Mouse (Mus musculus): ENCODE measurements around the gene Fam168a. TPM values are rescaled to one million over a fixed set of nuclear protein-coding genes. Genes with fewer than 3 reads are reported as not detected.

Gene Fam168a
- polyA plus RNA-seq, 1 experiment: 127 TPM

GRCm38 (mm10) chr7:100839632-100840402 is 133.4 kb downstream of the Fam168a start:
- Histone ChIP-seq H3K4me3 (replicated peaks; ENCODE audit: insufficient read depth, low read depth, low read length) (no peak overlapping the region), H3K27ac (ENCODE audit: insufficient read depth, low read length) (no peak overlapping the region), H3K4me1 (ENCODE audit: control insufficient read depth, insufficient read depth, low read length) (peaks cover 17% of the 10 kb centered on the region; the same call in 1 of the 2 replicates), H3K27me3 (ENCODE audit: control insufficient read depth, insufficient read depth, low read length) (no peaks in the 10 kb centered on the region)
- DNase-seq: peak; percentile 58 to 71
- 17% methylated on average over 6 of the region's 6 CpGs for WGBS
- TF ChIP-seq CTCF (IDR thresholded peaks at IDR 0.05; ENCODE audit: borderline replicate concordance, insufficient read depth, low read depth, low read length): no peak
- TF ChIP-seq POLR2A (IDR thresholded peaks at IDR 0.05; ENCODE audit: borderline replicate concordance, insufficient read depth, low read length): no peak

GRCm38 (mm10) chr7:100840906-100841305 is 134.5 kb downstream of the Fam168a start:
- DNase-seq: no peak
- Histone ChIP-seq H3K27ac (ENCODE audit: insufficient read depth, low read length) (no peak overlapping the region), H3K4me3 (replicated peaks; ENCODE audit: insufficient read depth, low read depth, low read length) (no peak overlapping the region), H3K27me3 (ENCODE audit: control insufficient read depth, insufficient read depth, low read length) (no peaks in the 10 kb centered on the region), H3K4me1 (ENCODE audit: control insufficient read depth, insufficient read depth, low read length) (peaks cover 17% of the 10 kb centered on the region; the same call in 1 of the 2 replicates)
- WGBS: 100% methylated on average over 1 of the region's 1 CpGs
- TF ChIP-seq CTCF (IDR thresholded peaks at IDR 0.05; ENCODE audit: borderline replicate concordance, insufficient read depth, low read depth, low read length) (no peak), POLR2A (IDR thresholded peaks at IDR 0.05; ENCODE audit: borderline replicate concordance, insufficient read depth, low read length) (no peak)

GRCm38 (mm10) chr7:100841608-100842007 is 135.2 kb downstream of the Fam168a start:
- WGBS: 92% methylated on average over 6 of the region's 6 CpGs
- Histone ChIP-seq H3K4me1 (ENCODE audit: control insufficient read depth, insufficient read depth, low read length) (peaks cover 17% of the 10 kb centered on the region; the same call in 1 of the 2 replicates), H3K27me3 (ENCODE audit: control insufficient read depth, insufficient read depth, low read length) (no peaks in the 10 kb centered on the region), H3K4me3 (replicated peaks; ENCODE audit: insufficient read depth, low read depth, low read length) (no peak overlapping the region), H3K27ac (ENCODE audit: insufficient read depth, low read length) (no peak overlapping the region)
- no peak for DNase-seq
- no peak for TF ChIP-seq CTCF (IDR thresholded peaks at IDR 0.05; ENCODE audit: borderline replicate concordance, insufficient read depth, low read depth, low read length)
- no peak for TF ChIP-seq POLR2A (IDR thresholded peaks at IDR 0.05; ENCODE audit: borderline replicate concordance, insufficient read depth, low read length)

- Histone ChIP-seq H3K4me1 (ENCODE audit: control insufficient read depth, insufficient read depth, low read length) (peaks cover 17% of the 10 kb centered on the region; the same call in 1 of the 2 replicates), H3K4me3 (replicated peaks; ENCODE audit: insufficient read depth, low read depth, low read length) (no peak overlapping the region), H3K27ac (ENCODE audit: insufficient read depth, low read length) (no peak overlapping the region), H3K27me3 (ENCODE audit: control insufficient read depth, insufficient read depth, low read length) (no peaks in the 10 kb centered on the region)
- TF ChIP-seq POLR2A (IDR thresholded peaks at IDR 0.05; ENCODE audit: borderline replicate concordance, insufficient read depth, low read length) (no peak), CTCF (IDR thresholded peaks at IDR 0.05; ENCODE audit: borderline replicate concordance, insufficient read depth, low read depth, low read length) (no peak)
- 79% methylated on average over 5 of the region's 5 CpGs for WGBS
- DNase-seq: no peak
These were observed 135.7 kb downstream of the Fam168a start for GRCm38 (mm10) chr7:100842175-100842574.

GRCm38 (mm10) chr7:100843866-100844265 is 137.4 kb downstream of the Fam168a start:
- TF ChIP-seq CTCF (IDR thresholded peaks at IDR 0.05; ENCODE audit: borderline replicate concordance, insufficient read depth, low read depth, low read length) (no peak), POLR2A (IDR thresholded peaks at IDR 0.05; ENCODE audit: borderline replicate concordance, insufficient read depth, low read length) (no peak)
- 92% methylated on average over 2 of the region's 2 CpGs for WGBS
- no peak overlapping the region for H3K27ac ChIP-seq (ENCODE audit: insufficient read depth, low read length)

GRCm38 (mm10) chr7:100844385-100845025 is 138.1 kb downstream of the Fam168a start:
- DNase-seq: no peak
- WGBS: 45% methylated on average over 2 of the region's 2 CpGs
- TF ChIP-seq POLR2A (IDR thresholded peaks at IDR 0.05; ENCODE audit: borderline replicate concordance, insufficient read depth, low read length) (no peak), CTCF (IDR thresholded peaks at IDR 0.05; ENCODE audit: borderline replicate concordance, insufficient read depth, low read depth, low read length) (no peak)

More at GRCm38 (mm10) chr7:100843866-100844265, 137.4 kb downstream of the Fam168a start:
- DNase-seq: no peak
- Histone ChIP-seq H3K27me3 (ENCODE audit: control insufficient read depth, insufficient read depth, low read length) (no peaks in the 10 kb centered on the region), H3K4me3 (replicated peaks; ENCODE audit: insufficient read depth, low read depth, low read length) (no peak overlapping the region), H3K4me1 (ENCODE audit: control insufficient read depth, insufficient read depth, low read length) (peaks cover 9% of the 10 kb centered on the region; the same call in 1 of the 2 replicates)

GRCm38 (mm10) chr7:100845026-100845400 is 138.6 kb downstream of the Fam168a start:
- no peak overlapping the region for H3K27ac ChIP-seq (ENCODE audit: insufficient read depth, low read length)
- no peak overlapping the region for H3K4me3 ChIP-seq (replicated peaks; ENCODE audit: insufficient read depth, low read depth, low read length)
- no peak for DNase-seq
- TF ChIP-seq CTCF (IDR thresholded peaks at IDR 0.05; ENCODE audit: borderline replicate concordance, insufficient read depth, low read depth, low read length) (no peak), POLR2A (IDR thresholded peaks at IDR 0.05; ENCODE audit: borderline replicate concordance, insufficient read depth, low read length) (no peak)
- H3K4me1 ChIP-seq (ENCODE audit: control insufficient read depth, insufficient read depth, low read length): peaks cover 5% of the 10 kb centered on the region; the same call in 1 of the 2 replicates
- H3K27me3 ChIP-seq (ENCODE audit: control insufficient read depth, insufficient read depth, low read length): no peaks in the 10 kb centered on the region

More at GRCm38 (mm10) chr7:100844385-100845025, 138.1 kb downstream of the Fam168a start:
- peaks cover 8% of the 10 kb centered on the region; the same call in 1 of the 2 replicates for H3K4me1 ChIP-seq (ENCODE audit: control insufficient read depth, insufficient read depth, low read length)
- H3K27me3 ChIP-seq (ENCODE audit: control insufficient read depth, insufficient read depth, low read length): no peaks in the 10 kb centered on the region
- H3K4me3 ChIP-seq (replicated peaks; ENCODE audit: insufficient read depth, low read depth, low read length): no peak overlapping the region
- H3K27ac ChIP-seq (ENCODE audit: insufficient read depth, low read length): no peak overlapping the region

All from cerebellum, adult 2 months (tissue).